Mouse (Mus musculus) testis, adult 2 months (tissue): ENCODE data around the gene Rasef.

Source experiments
- CTCF ChIP-seq: fragments of 200-500 bp; IDR thresholded peaks from 2 replicates; pipeline ENCODE4 v1.5.1; 2012; ENCODE audit warnings: low read depth, mild to moderate bottlenecking, inconsistent platforms, low read length, moderate library complexity; ENCODE audit not compliant: control insufficient read depth, insufficient read depth, insufficient replicate concordance
- POLR2A ChIP-seq: fragments of 200-500 bp; IDR thresholded peaks from 2 replicates; pipeline ENCODE4 v1.6.1; 2012; ENCODE audit warnings: low read depth, mild to moderate bottlenecking, inconsistent platforms, low read length, moderate library complexity; ENCODE audit not compliant: control insufficient read depth

- TF ChIP-seq CTCF (no peak), POLR2A (no peak)
Measured at GRCm38 (mm10) chr4:73718761-73719160, 72.0 kb downstream of the Rasef start.
